Mouse (Mus musculus) MEL-GATA-1-ER (cell line): ENCODE results near the gene Socs2.

Experiments used
- DNase-seq: peaks from one replicate; pipeline ENCODE4 v3.0.0-alpha.2; 2012; ENCODE audit warnings: low read depth; ENCODE audit errors: extremely low read depth

Gene Socs2

GRCm38 (mm10) chr10:95354047-95354446 is 62.9 kb downstream of the Socs2 start:
- no peak for DNase-seq

- DNase-seq: no peak
Observed at GRCm38 (mm10) chr10:95348457-95348856, 68.5 kb downstream of the Socs2 start.

GRCm38 (mm10) chr10:95347776-95348175 is 69.2 kb downstream of the Socs2 start:
- no peak for DNase-seq

- DNase-seq: no peak
Observed at GRCm38 (mm10) chr10:95342833-95343590, 74.0 kb downstream of the Socs2 start.

- DNase-seq: no peak
Observed at GRCm38 (mm10) chr10:95340676-95341075, 76.3 kb downstream of the Socs2 start.

GRCm38 (mm10) chr10:95337589-95337988 is 79.4 kb downstream of the Socs2 start:
- no peak for DNase-seq

- DNase-seq: no peak
Observed at GRCm38 (mm10) chr10:95336781-95337544, 80.0 kb downstream of the Socs2 start.
